Mouse (Mus musculus) neural tube, embryonic 14.5 days (tissue): ENCODE measurements around the gene Olfr56. TPM values are rescaled to one million over a fixed set of nuclear protein-coding genes. Genes with fewer than 3 reads are reported as not detected.
"Not testable (repeated sequence)": the region's sequence is repeated elsewhere in the genome, so short reads cannot be mapped to it uniquely, and the experiment has no call there.

Source experiments
- ATAC-seq: fragments of 200-750 bp; cut with Nextera tagmentation; 2 replicates; pipeline ENCODE4 v1.8.0; 2017; ENCODE audit warnings: low read depth, mild to moderate bottlenecking, moderate TSS enrichment, moderate library complexity
- H3K27ac ChIP-seq: fragments of 300-500 bp; sonication (generic); 2 replicates; pipeline ENCODE4 v1.5.1; 2014; ENCODE audit warnings: low read depth, mild to moderate bottlenecking, control low read depth, low read length, moderate library complexity, mixed read lengths
- H3K27me3 ChIP-seq: fragments of 300-500 bp; sonication (generic); 2 replicates; pipeline ENCODE4 v1.6.1; 2014; ENCODE audit warnings: low read length; ENCODE audit not compliant: control insufficient read depth, insufficient read depth
- H3K36me3 ChIP-seq: fragments of 300-500 bp; sonication (generic); 2 replicates; pipeline ENCODE4 v1.6.1; 2014; ENCODE audit warnings: low read length, mixed read lengths; ENCODE audit not compliant: control insufficient read depth, insufficient read depth
- H3K4me1 ChIP-seq: fragments of 300-500 bp; sonication (generic); 2 replicates; pipeline ENCODE4 v1.6.1; 2014; ENCODE audit warnings: low read length; ENCODE audit not compliant: control insufficient read depth, insufficient read depth
- H3K4me2 ChIP-seq: fragments of 300-500 bp; sonication (generic); 2 replicates; pipeline ENCODE4 v1.6.1; 2014; ENCODE audit warnings: mild to moderate bottlenecking, low read depth, low read length, control low read depth
- H3K4me3 ChIP-seq: fragments of 300-500 bp; sonication (generic); 2 replicates; pipeline ENCODE4 v1.5.1; 2014; ENCODE audit warnings: low read depth, low read length, control low read depth, mixed read lengths
- H3K9ac ChIP-seq: fragments of 300-500 bp; sonication (generic); replicated peaks from 2 replicates; pipeline ENCODE4 v1.6.1; 2014; ENCODE audit warnings: low read depth, mild to moderate bottlenecking, control low read depth, low read length, mixed read lengths
- H3K9me3 ChIP-seq: fragments of 300-500 bp; sonication (generic); 2 replicates; pipeline ENCODE4 v1.6.1; 2016; ENCODE audit warnings: low read length; ENCODE audit not compliant: control insufficient read depth
- WGBS: fragments of 180-500 bp; shearing (Covaris S2); extraction: QIAGEN DNeasy Blood & Tissue Kit; methylation state at CpG from one replicate; pipeline ENCODE4 v1.1.7; 2014; 5-methylcytosine and 5-hydroxymethylcytosine counted together
- polyA plus RNA-seq: library from polyadenylated mRNA; unstranded; fragments of >200 nt; fragmentation: Nextera tagmentation; extraction: Ambion mirVana; gene quantifications from 2 replicates; pipeline ENCODE4 v1.2.1, GENCODE M21; 2014

Olfr56 gene
- polyA plus RNA-seq, 1 experiment from 2014 or later = not detected

DNA sequence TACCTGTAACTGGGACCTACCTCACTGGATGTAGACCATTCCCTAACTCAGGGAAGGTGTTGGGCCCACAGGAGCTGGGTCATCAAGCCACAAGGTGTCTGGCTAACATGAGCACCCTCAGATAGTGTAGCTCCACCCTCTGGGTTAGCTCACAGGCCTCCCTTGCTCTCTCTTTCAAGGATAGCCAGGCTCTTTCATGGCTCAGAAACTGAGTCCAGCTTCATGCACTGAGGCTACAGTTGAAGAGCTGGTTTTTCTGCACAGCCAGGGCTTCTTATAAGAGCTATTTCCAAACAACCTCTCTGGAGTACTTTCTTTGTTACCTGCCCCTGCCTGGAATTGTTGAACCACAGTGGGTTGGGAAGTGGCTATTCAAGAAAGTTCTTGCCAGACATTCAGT lies 33.4 kb downstream of the Olfr56 start:
- H3K4me3 ChIP-seq, H3K36me3 ChIP-seq, H3K4me2 ChIP-seq, H3K27me3 ChIP-seq, H3K4me1 ChIP-seq, H3K9me3 ChIP-seq, ATAC-seq, H3K9ac ChIP-seq, H3K27ac ChIP-seq: not testable (repeated sequence)

DNA sequence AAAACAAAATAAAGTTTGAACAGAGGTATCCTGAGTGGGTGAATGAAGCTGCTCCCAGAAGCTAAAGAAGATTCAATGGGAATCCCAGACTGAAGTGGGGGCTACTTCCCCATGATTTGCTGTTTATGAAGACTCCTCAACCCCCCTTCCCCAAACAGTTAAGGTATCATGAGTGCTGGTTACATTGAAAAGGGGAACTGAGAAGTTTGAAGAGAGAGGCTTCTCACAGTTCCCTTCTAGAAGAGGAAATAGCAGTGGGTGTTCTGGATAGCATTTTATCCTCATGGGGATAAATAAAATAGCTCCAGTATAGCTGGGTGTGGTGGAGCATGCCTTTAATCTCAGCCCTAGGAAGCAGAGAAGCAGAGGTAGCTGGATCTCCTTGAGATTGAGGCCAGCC lies 71.4 kb downstream of the Olfr56 start:
- not testable (repeated sequence) for H3K27ac ChIP-seq, H3K4me3 ChIP-seq, H3K4me1 ChIP-seq, H3K36me3 ChIP-seq, H3K4me2 ChIP-seq, H3K9ac ChIP-seq, ATAC-seq, H3K9me3 ChIP-seq, H3K27me3 ChIP-seq

DNA sequence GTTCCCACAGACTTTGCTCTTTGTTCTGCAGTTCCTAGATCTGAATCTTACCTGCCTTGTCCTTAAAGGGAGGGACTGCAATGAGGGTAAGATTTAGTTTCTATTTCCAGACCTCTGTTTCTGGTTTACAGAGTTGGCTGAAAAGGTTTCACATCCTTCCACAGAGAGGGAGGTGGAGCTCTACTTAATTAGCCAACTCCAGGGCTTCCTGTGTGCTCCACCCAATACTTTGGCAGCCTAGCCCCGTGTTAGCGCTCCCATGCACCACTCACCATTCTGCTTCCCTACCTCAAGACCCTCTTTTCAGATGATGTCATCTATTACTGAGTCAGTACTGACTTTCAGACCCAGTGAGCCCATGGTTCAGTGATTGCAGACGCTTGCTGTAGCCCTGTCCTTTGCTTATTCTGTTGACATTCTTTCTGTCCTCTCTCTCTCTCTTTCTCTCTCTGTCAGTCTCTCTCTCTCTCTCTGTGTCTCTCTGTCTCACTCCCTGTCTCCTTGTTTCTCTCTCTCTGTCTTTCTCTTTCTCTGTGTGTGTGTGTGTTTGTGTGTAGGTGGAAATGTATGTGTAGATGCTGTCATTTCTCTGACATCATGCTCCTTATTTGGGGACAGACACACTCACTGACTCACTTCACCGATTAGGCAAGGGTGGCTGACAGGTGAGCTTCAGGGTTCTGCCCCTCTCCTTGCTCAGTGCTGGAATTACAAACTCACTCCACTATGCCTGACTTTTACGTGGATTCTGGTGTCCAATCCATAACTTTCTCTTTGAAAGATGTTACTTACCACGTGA lies 72.6 kb downstream of the Olfr56 start, which contains the start of gene 9930111J21Rik2:
TSS of gene 9930111J21Rik2 (minus strand) at position 150 of the 799 bp plus-strand sequence.
- not testable (repeated sequence) for ATAC-seq, H3K9me3 ChIP-seq, H3K36me3 ChIP-seq, H3K4me2 ChIP-seq, H3K27me3 ChIP-seq, H3K4me1 ChIP-seq, H3K9ac ChIP-seq, H3K27ac ChIP-seq, H3K4me3 ChIP-seq
- WGBS = 80% methylated on average over 1 of the region's 6 CpGs

DNA sequence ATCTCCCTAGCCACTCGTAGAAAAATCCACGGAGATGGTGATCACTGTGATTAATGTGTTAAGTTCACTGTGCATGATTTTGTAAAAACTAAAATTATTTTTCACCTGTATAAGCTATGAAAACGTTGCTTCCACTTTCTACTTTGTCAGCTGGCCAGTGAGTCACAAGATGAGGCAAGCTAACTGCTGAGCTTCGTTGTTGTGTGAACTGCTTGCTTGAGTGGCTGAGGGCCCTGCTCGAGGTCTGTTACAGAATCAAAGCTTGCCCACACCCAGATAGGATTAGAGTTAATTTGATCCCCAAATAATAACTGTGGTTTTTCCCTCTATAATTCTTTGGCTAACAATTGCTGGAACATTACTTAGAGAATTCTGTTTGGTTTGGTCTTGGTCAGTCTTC lies 73.2 kb downstream of the Olfr56 start:
- not testable (repeated sequence) for H3K27ac ChIP-seq

DNA sequence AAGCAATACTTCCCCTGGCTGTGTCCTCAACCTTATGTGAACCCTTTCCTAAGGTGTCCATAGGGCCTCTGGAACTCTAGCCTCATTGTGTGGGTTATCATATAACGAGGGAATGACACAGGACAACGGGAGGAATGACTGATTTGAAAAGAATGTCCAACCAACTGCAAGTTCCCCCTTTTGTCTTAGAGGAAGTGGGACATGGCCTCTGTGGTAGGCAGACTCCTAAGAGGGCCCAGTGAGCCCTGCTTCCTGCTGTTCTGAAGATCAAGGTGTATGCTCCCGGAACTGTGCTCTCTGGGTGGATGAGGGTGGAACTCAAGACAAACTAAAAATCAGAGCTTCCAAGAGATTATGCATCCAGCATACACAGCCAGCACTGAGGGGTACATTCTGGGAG lies 81.4 kb downstream of the Olfr56 start:
- not testable (repeated sequence) for H3K4me1 ChIP-seq, H3K27ac ChIP-seq, ATAC-seq, H3K9ac ChIP-seq, H3K9me3 ChIP-seq, H3K36me3 ChIP-seq, H3K4me3 ChIP-seq, H3K4me2 ChIP-seq, H3K27me3 ChIP-seq
- 100% methylated on average over 1 of the region's 3 CpGs for WGBS

More for the DNA sequence above, 73.2 kb downstream of the Olfr56 start:
- H3K36me3 ChIP-seq, H3K4me2 ChIP-seq, H3K4me1 ChIP-seq, H3K9me3 ChIP-seq, ATAC-seq, H3K9ac ChIP-seq, H3K4me3 ChIP-seq, H3K27me3 ChIP-seq: not testable (repeated sequence)
- WGBS = no CpG with 5 or more reads among the region's 5 CpGs

DNA sequence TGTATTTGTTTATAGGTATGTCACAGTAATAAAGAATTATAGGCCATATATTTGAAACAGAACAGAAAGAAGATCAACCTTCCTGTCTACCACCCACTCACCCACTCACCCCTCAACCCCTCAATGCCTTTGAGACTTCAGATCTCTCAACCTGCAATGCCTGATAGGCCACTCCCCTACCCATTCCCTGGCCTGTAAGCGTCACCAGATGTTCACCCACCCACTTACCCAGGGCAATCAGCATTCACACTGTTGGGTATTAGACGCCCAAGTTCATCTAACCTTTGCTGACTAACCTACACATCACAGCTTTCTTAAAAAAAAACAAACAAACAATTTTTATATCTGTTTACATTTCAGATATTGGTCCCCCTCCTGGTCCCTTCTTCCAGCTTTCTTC lies 83.2 kb downstream of the Olfr56 start:
- WGBS = 81% methylated on average over 2 of the region's 2 CpGs
- H3K4me1 ChIP-seq, H3K9me3 ChIP-seq, H3K9ac ChIP-seq, H3K4me2 ChIP-seq, H3K36me3 ChIP-seq, ATAC-seq, H3K27me3 ChIP-seq, H3K27ac ChIP-seq, H3K4me3 ChIP-seq: not testable (repeated sequence)

DNA sequence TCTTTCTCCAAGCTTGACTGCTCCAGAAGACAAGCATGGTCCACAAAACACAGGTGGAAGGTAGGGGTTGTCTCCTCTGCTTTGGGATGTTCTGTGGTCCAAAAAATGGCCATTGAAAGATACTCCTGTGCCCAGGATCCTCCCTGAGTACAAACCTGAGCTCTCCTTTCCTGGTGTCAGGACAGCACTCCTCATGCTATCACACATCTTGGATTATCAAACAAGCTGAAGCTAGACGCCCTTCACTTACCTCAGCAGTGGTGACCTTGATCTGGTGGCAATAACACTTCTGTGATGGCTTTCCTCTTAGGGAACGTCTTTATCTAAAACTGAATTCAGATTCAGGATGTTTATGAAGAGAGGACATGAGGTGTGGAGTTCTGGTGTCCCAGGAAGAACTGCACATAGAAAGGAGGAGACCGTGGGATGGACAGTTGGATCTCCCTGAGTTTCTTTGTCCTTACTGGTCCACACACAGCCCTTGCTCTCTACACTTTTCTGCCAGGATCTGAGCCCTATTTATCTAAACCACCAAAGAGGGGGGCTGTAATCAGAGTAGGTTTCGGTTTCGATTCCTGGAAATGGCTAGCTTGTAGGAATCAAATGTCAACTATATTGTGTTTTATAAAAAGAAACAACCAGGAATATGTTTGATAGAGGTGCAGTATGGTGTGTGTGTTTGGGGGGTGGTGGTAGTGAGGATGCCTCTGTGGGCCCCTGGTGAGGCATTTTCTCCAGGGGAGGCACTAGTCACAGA lies 85.2 kb downstream of the Olfr56 start, which contains the start of gene Tgtp2:
TSS of gene Tgtp2 (minus strand) at position 494 of the 757 bp plus-strand sequence.
- H3K9me3 ChIP-seq, H3K27me3 ChIP-seq, H3K4me1 ChIP-seq, H3K9ac ChIP-seq, H3K36me3 ChIP-seq, ATAC-seq, H3K4me3 ChIP-seq, H3K27ac ChIP-seq, H3K4me2 ChIP-seq: not testable (repeated sequence)
- 88% methylated on average over 5 of the region's 5 CpGs for WGBS

DNA sequence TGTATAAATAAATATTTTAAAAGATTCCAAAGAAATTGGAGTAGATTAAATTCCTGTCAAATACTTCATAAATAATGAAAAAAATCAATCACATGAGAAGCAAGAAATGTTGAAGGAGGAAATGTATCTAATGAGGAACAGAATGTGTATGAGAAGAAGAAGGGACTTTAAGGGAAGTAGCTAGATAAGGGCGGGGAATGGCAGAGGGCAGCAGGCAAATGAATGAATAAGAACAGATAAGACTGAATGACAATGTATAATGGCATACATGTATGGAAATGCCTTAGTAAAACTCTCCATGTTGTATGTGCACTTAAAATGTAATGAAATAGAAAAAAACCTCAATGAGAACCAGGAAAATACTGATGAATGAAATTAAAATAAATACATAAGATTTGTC lies 89.7 kb downstream of the Olfr56 start:
- WGBS = 95% methylated on average over 1 of the region's 1 CpGs
- no peaks in the 10 kb centered on the region for H3K36me3 ChIP-seq
- H3K27me3 ChIP-seq = no peaks in the 10 kb centered on the region
- H3K4me3 ChIP-seq = no peak overlapping the region
- no peak overlapping the region for H3K9ac ChIP-seq
- no peaks in the 10 kb centered on the region for H3K4me1 ChIP-seq
- H3K27ac ChIP-seq = no peak overlapping the region
- no peak overlapping the region for H3K4me2 ChIP-seq
- no peaks in the 10 kb centered on the region for H3K9me3 ChIP-seq
- ATAC-seq = no peak

DNA sequence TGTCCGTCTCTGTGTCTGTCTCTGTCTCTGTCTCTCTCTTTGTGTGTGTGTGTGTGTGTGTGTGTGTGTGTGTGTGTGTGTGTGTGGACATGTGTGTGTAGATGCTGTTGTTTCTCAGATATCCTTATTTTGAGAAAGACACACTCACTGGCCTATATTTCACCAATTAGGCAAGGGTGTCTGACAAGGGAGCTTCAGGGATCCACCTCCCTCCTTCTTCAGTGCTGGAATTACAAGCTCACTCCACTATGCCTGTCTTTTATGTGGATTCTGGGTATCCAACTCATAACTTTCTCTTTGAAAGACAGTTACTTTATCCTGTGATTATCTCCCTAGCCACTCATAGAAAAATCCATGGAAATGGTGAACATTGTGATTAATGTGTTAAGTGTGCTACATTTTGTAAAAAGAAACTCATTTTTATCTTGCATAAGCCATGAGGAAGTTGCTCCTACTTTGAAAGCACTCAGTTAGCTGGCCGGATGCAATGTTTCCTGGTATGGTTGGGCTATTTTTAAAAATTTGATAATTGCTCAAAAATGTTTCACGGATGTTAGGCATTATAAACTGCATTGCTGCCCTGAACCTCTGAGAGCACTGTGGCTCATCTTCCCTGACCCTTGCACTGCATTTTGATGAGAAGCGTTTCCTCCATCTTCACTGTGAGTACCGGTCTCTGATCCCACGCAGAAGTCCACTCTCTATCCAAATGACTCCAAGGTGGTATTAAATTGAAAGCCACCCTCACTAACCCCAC lies 97.5 kb downstream of the Olfr56 start, which contains the start of gene Ifi47:
TSS of gene Ifi47 (plus strand) at position 587 of the 757 bp plus-strand sequence.
- not testable (repeated sequence) for H3K4me1 ChIP-seq, H3K36me3 ChIP-seq, ATAC-seq, H3K4me3 ChIP-seq, H3K27ac ChIP-seq, H3K9me3 ChIP-seq, H3K4me2 ChIP-seq, H3K9ac ChIP-seq, H3K27me3 ChIP-seq
- WGBS = 80% methylated on average over 6 of the region's 6 CpGs
